Mouse (Mus musculus): ENCODE results near the gene 4930519G04Rik. TPM values are rescaled to one million over a fixed set of nuclear protein-coding genes. Genes with fewer than 3 reads are reported as not detected.
A peak's percentile ranks its signal among the peaks of the same experiment; 100 is the strongest.
"Not testable (repeated sequence)": the region's sequence is repeated elsewhere in the genome, so short reads cannot be mapped to it uniquely, and the experiment has no call there.

Gene 4930519G04Rik
- polyA plus RNA-seq, 1 experiment from 2014 or later, result not detected

GRCm38 (mm10) chr5:114851565-114852236 lies 1.8 kb upstream of the 4930519G04Rik start:
- H3K9me3 ChIP-seq, result no peaks in the 10 kb centered on the region
- H3K27me3 ChIP-seq, result no peaks in the 10 kb centered on the region
- 83% methylated on average over 20 of the region's 20 CpGs for WGBS
- no peak overlapping the region for H3K27ac ChIP-seq
- no peak overlapping the region for H3K4me2 ChIP-seq (replicated peaks)
- no peaks in the 10 kb centered on the region for H3K4me1 ChIP-seq (replicated peaks)
- no peak overlapping the region for H3K4me3 ChIP-seq (replicated peaks)
- no peak overlapping the region for H3K9ac ChIP-seq (replicated peaks)
- ATAC-seq, result no peak
- no peaks in the 10 kb centered on the region for H3K36me3 ChIP-seq

GRCm38 (mm10) chr5:114858582-114858981 lies 5.1 kb downstream of the 4930519G04Rik start, which contains the start of gene Gm9936:
Gene Gm9936 (minus strand): TSS chr5:114858682.
- Histone ChIP-seq H3K4me1 (replicated peaks) (peaks cover 6% of the 10 kb centered on the region), H3K27ac (no peak within 1 kb of the TSS), H3K9ac (replicated peaks) (peak within 1 kb of the TSS; percentile 57), H3K4me3 (replicated peaks) (peak within 1 kb of the TSS; percentile 33), H3K4me2 (replicated peaks) (peak within 1 kb of the TSS; percentile 60), H3K9me3 (no peaks in the 10 kb centered on the region), H3K36me3 (no peaks in the 10 kb centered on the region), H3K27me3 (0 out of 2 replicates have a peak, but pooled peaks cover 10% of the 10 kb centered on the region)
- 87% methylated on average over 12 of the region's 12 CpGs for whole genome bisulfite sequencing
- no peak for ATAC-seq

GRCm38 (mm10) chr5:114859253-114859652 lies 5.8 kb downstream of the 4930519G04Rik start:
- H3K9me3 ChIP-seq, result no peaks in the 10 kb centered on the region
- ATAC-seq, result peak; percentile 81
- WGBS, result 4% methylated on average over 18 of the region's 18 CpGs
- H3K4me3 ChIP-seq (replicated peaks), result peak overlapping the region; percentile 33
- H3K27me3 ChIP-seq, result 0 out of 2 replicates have a peak, but pooled peaks cover 10% of the 10 kb centered on the region
- H3K9ac ChIP-seq (replicated peaks), result peak overlapping the region; percentile 57
- peak overlapping the region; percentile 60 for H3K4me2 ChIP-seq (replicated peaks)
- no peaks in the 10 kb centered on the region for H3K36me3 ChIP-seq
- no peak overlapping the region for H3K27ac ChIP-seq
- peaks cover 6% of the 10 kb centered on the region for H3K4me1 ChIP-seq (replicated peaks)

- WGBS, result 77% methylated on average over 6 of the region's 6 CpGs
- H3K4me1 ChIP-seq (replicated peaks), result peaks cover 6% of the 10 kb centered on the region
- no peak overlapping the region for H3K4me3 ChIP-seq (replicated peaks)
- no peak overlapping the region for H3K4me2 ChIP-seq (replicated peaks)
- H3K27me3 ChIP-seq, result 0 out of 2 replicates have a peak, but pooled peaks cover 10% of the 10 kb centered on the region
- H3K36me3 ChIP-seq, result no peaks in the 10 kb centered on the region
- H3K9me3 ChIP-seq, result no peaks in the 10 kb centered on the region
- no peak for ATAC-seq
- H3K9ac ChIP-seq (replicated peaks), result no peak overlapping the region
- H3K27ac ChIP-seq, result no peak overlapping the region
Measured at GRCm38 (mm10) chr5:114861730-114862129, 8.3 kb downstream of the 4930519G04Rik start.

GRCm38 (mm10) chr5:114864813-114865212 lies 11.3 kb downstream of the 4930519G04Rik start:
- WGBS, result 76% methylated on average over 7 of the region's 7 CpGs
- Histone ChIP-seq H3K36me3 (no peaks in the 10 kb centered on the region), H3K9ac (replicated peaks) (no peak overlapping the region), H3K4me1 (replicated peaks) (no peaks in the 10 kb centered on the region), H3K4me2 (replicated peaks) (no peak overlapping the region), H3K27ac (no peak overlapping the region), H3K9me3 (peaks cover 13% of the 10 kb centered on the region), H3K27me3 (no peaks in the 10 kb centered on the region), H3K4me3 (replicated peaks) (no peak overlapping the region)
- ATAC-seq, result no peak

GRCm38 (mm10) chr5:114865279-114865678 lies 11.8 kb downstream of the 4930519G04Rik start:
- H3K4me1 ChIP-seq (replicated peaks), result no peaks in the 10 kb centered on the region
- no peak overlapping the region for H3K4me2 ChIP-seq (replicated peaks)
- 89% methylated on average over 12 of the region's 12 CpGs for WGBS
- no peak overlapping the region for H3K27ac ChIP-seq
- no peak overlapping the region for H3K9ac ChIP-seq (replicated peaks)
- H3K36me3 ChIP-seq, result no peaks in the 10 kb centered on the region
- no peaks in the 10 kb centered on the region for H3K27me3 ChIP-seq
- peaks cover 13% of the 10 kb centered on the region for H3K9me3 ChIP-seq
- no peak for ATAC-seq
- H3K4me3 ChIP-seq (replicated peaks), result no peak overlapping the region

- 56% methylated on average over 6 of the region's 6 CpGs for WGBS
- H3K4me3 ChIP-seq (replicated peaks), result no peak overlapping the region
- ATAC-seq, result no peak
- H3K4me2 ChIP-seq (replicated peaks), result no peak overlapping the region
- H3K36me3 ChIP-seq, result no peaks in the 10 kb centered on the region
- H3K4me1 ChIP-seq (replicated peaks), result 0 out of 2 replicates have a peak, but pooled peaks cover 5% of the 10 kb centered on the region
- H3K27ac ChIP-seq, result no peak overlapping the region
- H3K9ac ChIP-seq (replicated peaks), result peak overlapping the region; percentile 23; the same call in 1 of the 2 replicates
- H3K27me3 ChIP-seq, result no peaks in the 10 kb centered on the region
- no peaks in the 10 kb centered on the region for H3K9me3 ChIP-seq
Measured at GRCm38 (mm10) chr5:114875858-114876257, 22.4 kb downstream of the 4930519G04Rik start.

GRCm38 (mm10) chr5:114876331-114876730 lies 22.9 kb downstream of the 4930519G04Rik start:
- Histone ChIP-seq H3K4me3 (replicated peaks) (no peak overlapping the region), H3K27me3 (no peaks in the 10 kb centered on the region), H3K9me3 (no peaks in the 10 kb centered on the region), H3K9ac (replicated peaks) (no peak overlapping the region), H3K4me2 (replicated peaks) (no peak overlapping the region), H3K27ac (no peak overlapping the region), H3K36me3 (no peaks in the 10 kb centered on the region), H3K4me1 (replicated peaks) (0 out of 2 replicates have a peak, but pooled peaks cover 5% of the 10 kb centered on the region)
- WGBS, result 30% methylated on average over 6 of the region's 6 CpGs
- no peak for ATAC-seq

- Histone ChIP-seq H3K4me2 (replicated peaks) (no peak overlapping the region), H3K36me3 (no peaks in the 10 kb centered on the region), H3K4me1 (replicated peaks) (0 out of 2 replicates have a peak, but pooled peaks cover 5% of the 10 kb centered on the region), H3K4me3 (replicated peaks) (no peak overlapping the region), H3K27me3 (no peaks in the 10 kb centered on the region), H3K9me3 (no peaks in the 10 kb centered on the region), H3K9ac (replicated peaks) (no peak overlapping the region), H3K27ac (no peak overlapping the region)
- no peak for ATAC-seq
- WGBS, result 73% methylated on average over 7 of the region's 7 CpGs
Measured at GRCm38 (mm10) chr5:114877487-114877886, 24.0 kb downstream of the 4930519G04Rik start.

- Histone ChIP-seq H3K4me3 (replicated peaks) (no peak overlapping the region), H3K4me2 (replicated peaks) (no peak overlapping the region), H3K9ac (replicated peaks) (no peak overlapping the region), H3K9me3 (no peaks in the 10 kb centered on the region), H3K4me1 (replicated peaks) (0 out of 2 replicates have a peak, but pooled peaks cover 5% of the 10 kb centered on the region), H3K27ac (no peak overlapping the region), H3K36me3 (no peaks in the 10 kb centered on the region), H3K27me3 (no peaks in the 10 kb centered on the region)
- no peak for ATAC-seq
- 77% methylated on average over 13 of the region's 13 CpGs for WGBS
Measured at GRCm38 (mm10) chr5:114879399-114879798, 25.9 kb downstream of the 4930519G04Rik start.

- not testable (repeated sequence) for H3K4me2 ChIP-seq (replicated peaks); H3K4me1 ChIP-seq (replicated peaks); H3K9ac ChIP-seq (replicated peaks); H3K27ac ChIP-seq; ATAC-seq; H3K36me3 ChIP-seq; H3K4me3 ChIP-seq (replicated peaks); H3K27me3 ChIP-seq; H3K9me3 ChIP-seq
- WGBS, result 93% methylated on average over 6 of the region's 7 CpGs
Measured at GRCm38 (mm10) chr5:114882319-114882718, 28.9 kb downstream of the 4930519G04Rik start.

- Histone ChIP-seq H3K27ac (no peak overlapping the region), H3K27me3 (no peaks in the 10 kb centered on the region), H3K4me1 (replicated peaks) (no peaks in the 10 kb centered on the region), H3K4me2 (replicated peaks) (no peak overlapping the region), H3K4me3 (replicated peaks) (no peak overlapping the region), H3K9ac (replicated peaks) (no peak overlapping the region), H3K36me3 (no peaks in the 10 kb centered on the region), H3K9me3 (no peaks in the 10 kb centered on the region)
- ATAC-seq, result no peak
- WGBS, result 93% methylated on average over 11 of the region's 11 CpGs
Measured at GRCm38 (mm10) chr5:114883022-114883421, 29.6 kb downstream of the 4930519G04Rik start.
